Mouse (Mus musculus) liver, embryonic 13.5 days (tissue): Measurements from ENCODE around the gene Slc8b1. TPM values are rescaled to one million over a fixed set of nuclear protein-coding genes. Genes with fewer than 3 reads are reported as not detected.

ENCODE experiments used
- ATAC-seq: fragments of 200-750 bp; cut with Nextera tagmentation; 2 replicates; pipeline ENCODE4 v1.8.0; 2017; ENCODE audit warnings: low read depth, mild to moderate bottlenecking, moderate number of reproducible peaks, moderate library complexity
- DNase-seq: peaks from one replicate; pipeline ENCODE4 v3.0.0; 2022
- H3K27ac ChIP-seq: fragments of 300-500 bp; sonication (generic); 2 replicates; pipeline ENCODE4 v1.5.1; 2015; ENCODE audit warnings: moderate library complexity, mild to moderate bottlenecking, inconsistent platforms
- H3K27me3 ChIP-seq: fragments of 300-500 bp; sonication (generic); 2 replicates; pipeline ENCODE4 v1.6.1; 2015; ENCODE audit warnings: mild to moderate bottlenecking, inconsistent platforms
- H3K36me3 ChIP-seq: fragments of 300-500 bp; sonication (generic); 2 replicates; pipeline ENCODE4 v1.6.1; 2015; ENCODE audit warnings: mild to moderate bottlenecking, inconsistent platforms
- H3K4me1 ChIP-seq: fragments of 300-500 bp; sonication (generic); replicated peaks from 2 replicates; pipeline ENCODE4 v1.6.1; 2015; ENCODE audit warnings: inconsistent platforms
- H3K4me2 ChIP-seq: fragments of 300-500 bp; sonication (generic); 2 replicates; pipeline ENCODE4 v1.6.1; 2015; ENCODE audit warnings: inconsistent platforms, mild to moderate bottlenecking, moderate library complexity
- H3K4me3 ChIP-seq: fragments of 300-500 bp; sonication (generic); replicated peaks from 2 replicates; pipeline ENCODE4 v1.5.1; 2015; ENCODE audit warnings: mild to moderate bottlenecking, inconsistent platforms
- H3K9ac ChIP-seq: fragments of 300-500 bp; sonication (generic); 2 replicates; pipeline ENCODE4 v1.6.1; 2015; ENCODE audit warnings: mild to moderate bottlenecking, inconsistent platforms
- H3K9me3 ChIP-seq: fragments of 300-500 bp; sonication (generic); replicated peaks from 2 replicates; pipeline ENCODE4 v1.6.1; 2016; ENCODE audit warnings: inconsistent platforms
- WGBS: fragments of 180-500 bp; shearing (Covaris S2); methylation state at CpG from one replicate; pipeline ENCODE4 v1.1.7; 2015; ENCODE audit not compliant: insufficient replicate concordance; 5-methylcytosine and 5-hydroxymethylcytosine counted together
- polyA plus RNA-seq: library from polyadenylated mRNA; unstranded; fragments of >200 nt; fragmentation: Nextera tagmentation; extraction: Ambion mirVana; gene quantifications from 2 replicates; pipeline ENCODE4 v1.2.1, GENCODE M21; 2015

The Slc8b1 gene
- polyA plus RNA-seq, 1 experiment from 2014 or later, result 4.0 TPM

DNA sequence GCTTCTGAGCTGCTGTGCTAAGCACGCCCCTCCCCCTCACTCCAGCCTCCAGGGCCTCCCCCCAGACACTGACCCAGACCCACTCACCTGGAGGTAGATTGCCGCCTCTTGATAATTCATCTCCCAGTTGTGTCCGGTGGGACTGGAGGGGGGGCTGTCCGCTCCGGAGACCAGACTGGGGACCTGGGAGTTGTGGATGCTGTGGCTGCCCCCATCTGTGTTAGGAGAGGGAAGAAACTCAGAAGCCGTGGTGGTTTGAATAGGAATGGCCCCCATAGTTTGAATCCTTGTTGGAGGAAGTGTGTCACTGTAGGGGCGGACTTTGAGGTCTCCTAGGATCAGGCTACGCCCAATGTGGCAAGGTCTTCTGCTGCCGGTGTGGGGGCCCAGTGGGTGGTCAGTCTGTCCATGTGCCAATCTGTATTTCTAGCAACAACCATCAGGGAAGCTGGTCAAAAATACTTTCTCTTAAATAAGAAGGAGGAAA lies 49.2 kb downstream of the Slc8b1 start:
- peaks cover 39% of the 10 kb centered on the region for H3K36me3 ChIP-seq
- H3K4me2 ChIP-seq, result peak overlapping the region; percentile 53
- H3K4me1 ChIP-seq, result peaks cover 73% of the 10 kb centered on the region
- peak overlapping the region; percentile 49 for H3K4me3 ChIP-seq
- DNase-seq (no peak), ATAC-seq (no peak)
- WGBS, result 32% methylated on average over 9 of the region's 9 CpGs
- H3K9ac ChIP-seq, result peak overlapping the region; percentile 38; the same call in 1 of the 2 replicates
- H3K9me3 ChIP-seq, result no peaks in the 10 kb centered on the region
- H3K27me3 ChIP-seq, result no peaks in the 10 kb centered on the region
- H3K27ac ChIP-seq, result peak overlapping the region; percentile 75

- 7% methylated on average over 16 of the region's 16 CpGs for WGBS
- peak; percentile 47 for ATAC-seq
- Histone ChIP-seq H3K36me3 (peaks cover 33% of the 10 kb centered on the region), H3K27ac (peak overlapping the region; percentile 75), H3K27me3 (no peaks in the 10 kb centered on the region), H3K4me2 (peak overlapping the region; percentile 53), H3K4me3 (peak overlapping the region; percentile 49), H3K4me1 (peaks cover 79% of the 10 kb centered on the region), H3K9me3 (no peaks in the 10 kb centered on the region), H3K9ac (peak overlapping the region; percentile 49)
- DNase-seq, result no peak
Measured at GRCm38 (mm10) chr5:120560616-120561311, 49.8 kb downstream of the Slc8b1 start.

DNA sequence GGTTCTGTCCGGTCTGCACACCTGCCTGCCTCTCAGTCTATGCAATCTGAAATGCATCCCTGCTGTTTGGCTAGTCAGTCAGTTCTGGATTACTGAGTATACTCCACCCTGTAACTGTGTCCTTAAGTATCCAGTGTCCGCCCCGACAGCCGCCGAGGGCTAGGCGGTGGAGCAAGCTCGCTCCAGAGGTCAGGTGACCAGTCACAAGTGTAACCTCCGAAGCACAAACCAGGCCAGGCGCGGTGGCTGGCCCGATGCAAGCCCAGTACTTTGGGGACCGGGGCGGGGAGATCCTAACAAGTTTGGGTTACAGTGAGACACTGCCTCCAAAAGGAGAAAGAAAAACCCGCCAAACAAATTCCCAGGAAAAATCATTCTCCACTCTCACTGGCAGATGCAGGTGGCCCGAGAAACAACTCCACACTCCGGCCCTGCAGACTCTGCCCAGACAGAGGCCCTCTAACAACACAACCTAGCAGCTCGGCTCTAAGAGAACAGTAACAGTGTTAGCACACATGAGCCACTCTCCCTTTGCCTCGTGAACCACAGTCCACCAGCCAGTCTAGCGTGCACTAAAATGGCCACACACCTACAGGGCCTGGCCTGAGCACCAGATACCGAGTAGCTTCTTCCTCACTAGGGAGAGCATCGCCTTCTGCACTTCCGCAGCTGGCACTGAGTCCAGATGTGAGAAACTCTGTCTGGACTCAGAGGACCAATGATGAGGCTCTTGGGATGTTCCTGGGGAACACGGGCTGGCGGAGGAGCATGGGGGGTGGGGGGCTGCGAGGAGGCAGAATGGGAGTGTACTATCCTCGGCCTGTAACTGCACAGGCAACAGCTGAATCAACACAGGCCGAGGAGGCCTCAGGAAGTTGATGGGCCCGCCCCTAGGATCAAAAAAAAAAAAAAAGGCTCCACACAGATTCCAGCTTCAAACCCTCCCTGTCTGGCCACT lies 52.3 kb downstream of the Slc8b1 start:
- no peak overlapping the region for H3K4me3 ChIP-seq
- no peaks in the 10 kb centered on the region for H3K9me3 ChIP-seq
- DNase-seq (no peak), ATAC-seq (no peak)
- peaks cover 96% of the 10 kb centered on the region for H3K4me1 ChIP-seq
- 62% methylated on average over 28 of the region's 28 CpGs for WGBS
- H3K27me3 ChIP-seq, result no peaks in the 10 kb centered on the region
- H3K27ac ChIP-seq, result peak overlapping the region; percentile 66
- H3K9ac ChIP-seq, result 0 out of 2 replicates have a peak overlapping the region, but pooled peaks have one; percentile 15
- H3K4me2 ChIP-seq, result peak overlapping the region; percentile 1; the same call in 1 of the 2 replicates
- peaks cover 12% of the 10 kb centered on the region for H3K36me3 ChIP-seq

DNA sequence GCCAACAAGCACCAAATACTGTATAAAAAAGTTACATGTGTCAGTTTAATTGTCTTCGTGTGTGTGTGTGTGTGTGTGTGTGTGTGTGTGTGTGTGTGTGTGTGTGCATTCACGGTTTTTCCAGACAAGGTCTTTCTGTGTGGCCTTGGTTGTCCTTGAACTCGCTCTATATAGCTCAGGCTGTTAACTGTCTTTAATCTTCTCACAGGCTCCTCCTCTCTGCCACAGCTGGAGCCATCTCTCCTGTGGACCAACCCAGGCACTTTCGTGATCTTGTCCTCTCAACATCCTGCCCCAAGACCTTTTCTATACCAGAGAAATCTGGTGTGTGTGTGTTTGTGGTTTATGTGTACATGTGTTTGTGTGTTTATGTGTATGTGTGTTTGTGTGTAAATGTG lies 52.9 kb downstream of the Slc8b1 start:
- Histone ChIP-seq H3K9ac (no peak overlapping the region), H3K27ac (no peak overlapping the region), H3K4me1 (peaks cover 95% of the 10 kb centered on the region), H3K27me3 (no peaks in the 10 kb centered on the region), H3K36me3 (peaks cover 7% of the 10 kb centered on the region), H3K4me2 (no peak overlapping the region), H3K4me3 (no peak overlapping the region), H3K9me3 (no peaks in the 10 kb centered on the region)
- ATAC-seq (no peak), DNase-seq (no peak)
- 39% methylated on average over 4 of the region's 4 CpGs for WGBS

GRCm38 (mm10) chr5:120565171-120565905 lies 54.4 kb downstream of the Slc8b1 start:
- Histone ChIP-seq H3K27me3 (no peaks in the 10 kb centered on the region), H3K36me3 (peaks cover 14% of the 10 kb centered on the region), H3K4me2 (no peak overlapping the region), H3K27ac (peak overlapping the region; percentile 47), H3K4me1 (peaks cover 95% of the 10 kb centered on the region), H3K9me3 (no peaks in the 10 kb centered on the region), H3K4me3 (no peak overlapping the region), H3K9ac (no peak overlapping the region)
- WGBS, result 68% methylated on average over 15 of the region's 15 CpGs
- DNase-seq, result no peak
- ATAC-seq, result 0 out of 2 replicates have a peak, but pooled peaks have one; percentile 18

DNA sequence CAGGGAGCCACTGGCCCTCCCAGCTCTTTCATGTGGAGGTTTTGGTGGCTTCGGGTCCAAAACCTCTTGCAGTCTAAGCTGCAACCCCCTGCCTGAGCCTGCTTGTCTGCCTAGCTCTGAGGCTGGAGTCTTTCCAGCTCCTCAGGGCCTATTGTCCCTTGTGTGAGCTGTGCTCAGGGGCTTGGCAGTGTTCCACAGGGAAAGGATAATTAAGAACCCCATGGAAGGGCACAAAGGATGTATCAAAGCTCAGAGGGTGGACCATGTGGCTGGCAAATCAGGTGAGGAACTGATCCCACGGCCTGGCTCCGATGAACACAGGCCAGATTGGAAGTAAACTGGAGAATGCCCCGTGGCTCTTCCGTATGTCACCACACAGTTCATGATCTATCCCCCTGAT lies 55.1 kb downstream of the Slc8b1 start:
- Histone ChIP-seq H3K9me3 (no peaks in the 10 kb centered on the region), H3K4me3 (no peak overlapping the region), H3K4me1 (peaks cover 95% of the 10 kb centered on the region), H3K9ac (no peak overlapping the region), H3K4me2 (no peak overlapping the region), H3K27ac (peak overlapping the region; percentile 47; the same call in 1 of the 2 replicates), H3K27me3 (no peaks in the 10 kb centered on the region), H3K36me3 (peaks cover 17% of the 10 kb centered on the region)
- 87% methylated on average over 5 of the region's 5 CpGs for WGBS
- ATAC-seq, result no peak
- DNase-seq, result no peak

DNA sequence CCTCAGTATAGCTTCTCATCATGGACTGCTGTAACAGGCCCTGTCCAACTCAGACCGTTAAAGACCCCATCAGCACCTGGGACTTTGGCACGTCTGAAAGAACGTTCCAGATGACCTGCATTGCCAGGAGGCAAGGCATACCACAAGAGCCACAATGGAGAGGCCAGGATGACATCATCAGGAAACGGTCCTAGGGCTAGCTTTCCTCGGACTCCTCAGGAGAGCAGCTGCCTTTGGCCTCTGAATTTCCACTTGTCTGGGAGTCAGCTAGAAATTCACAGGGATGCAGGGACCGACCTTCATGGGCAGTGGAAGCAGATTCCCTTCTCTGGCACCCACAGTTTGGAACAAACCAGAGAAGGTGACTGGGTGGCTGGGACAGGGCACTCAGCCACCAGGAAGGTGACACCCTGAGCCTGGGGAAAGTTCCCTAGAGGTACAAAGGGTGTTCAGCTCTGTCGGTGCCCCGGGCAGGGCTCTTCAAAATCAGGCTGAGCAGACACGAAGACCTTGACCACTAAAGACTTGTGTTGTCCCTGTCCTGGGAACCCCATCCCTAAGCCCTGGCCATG lies 55.8 kb downstream of the Slc8b1 start:
- Histone ChIP-seq H3K4me2 (no peak overlapping the region), H3K4me3 (no peak overlapping the region), H3K36me3 (peaks cover 17% of the 10 kb centered on the region), H3K4me1 (peaks cover 98% of the 10 kb centered on the region), H3K9ac (no peak overlapping the region), H3K27ac (peak overlapping the region; percentile 1; the same call in 1 of the 2 replicates), H3K27me3 (no peaks in the 10 kb centered on the region), H3K9me3 (no peaks in the 10 kb centered on the region)
- DNase-seq (no peak), ATAC-seq (no peak)
- 69% methylated on average over 9 of the region's 9 CpGs for WGBS

DNA sequence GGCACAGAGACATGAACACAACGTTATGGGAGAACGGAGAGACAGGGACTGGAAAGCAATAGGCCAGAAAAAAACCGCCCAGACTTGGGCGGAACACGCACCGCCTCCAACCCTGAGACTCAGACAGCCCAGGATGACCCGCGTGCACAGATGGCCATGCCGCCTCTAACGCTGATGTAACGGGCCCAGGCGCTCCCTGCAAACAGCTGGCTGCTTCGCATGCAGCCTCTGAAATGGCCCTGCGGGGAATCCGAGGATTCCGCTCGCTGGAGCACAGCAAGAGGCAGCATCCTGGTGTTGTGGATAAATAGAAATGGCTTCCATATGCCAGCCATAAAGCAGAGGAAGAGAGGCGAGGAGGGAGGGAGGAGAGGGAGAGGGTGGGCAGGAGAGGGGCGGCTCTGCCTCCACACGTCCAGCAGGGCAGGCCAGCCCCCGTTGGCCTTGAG lies 56.3 kb downstream of the Slc8b1 start:
- 63% methylated on average over 21 of the region's 21 CpGs for WGBS
- no peak for DNase-seq
- Histone ChIP-seq H3K9ac (no peak overlapping the region), H3K27me3 (no peaks in the 10 kb centered on the region), H3K9me3 (no peaks in the 10 kb centered on the region), H3K4me3 (no peak overlapping the region), H3K27ac (peak overlapping the region; percentile 1; the same call in 1 of the 2 replicates), H3K4me2 (no peak overlapping the region), H3K4me1 (peaks cover 93% of the 10 kb centered on the region), H3K36me3 (peaks cover 17% of the 10 kb centered on the region)
- 0 out of 2 replicates have a peak, but pooled peaks have one; percentile 5 for ATAC-seq

GRCm38 (mm10) chr5:120567761-120568211 lies 56.8 kb downstream of the Slc8b1 start:
- H3K4me3 ChIP-seq, result no peak overlapping the region
- 80% methylated on average over 14 of the region's 14 CpGs for WGBS
- no peak overlapping the region for H3K27ac ChIP-seq
- H3K36me3 ChIP-seq, result peaks cover 17% of the 10 kb centered on the region
- no peaks in the 10 kb centered on the region for H3K27me3 ChIP-seq
- H3K9ac ChIP-seq, result no peak overlapping the region
- DNase-seq, result no peak
- no peak overlapping the region for H3K4me2 ChIP-seq
- ATAC-seq, result no peak
- no peaks in the 10 kb centered on the region for H3K9me3 ChIP-seq
- H3K4me1 ChIP-seq, result peaks cover 88% of the 10 kb centered on the region

DNA sequence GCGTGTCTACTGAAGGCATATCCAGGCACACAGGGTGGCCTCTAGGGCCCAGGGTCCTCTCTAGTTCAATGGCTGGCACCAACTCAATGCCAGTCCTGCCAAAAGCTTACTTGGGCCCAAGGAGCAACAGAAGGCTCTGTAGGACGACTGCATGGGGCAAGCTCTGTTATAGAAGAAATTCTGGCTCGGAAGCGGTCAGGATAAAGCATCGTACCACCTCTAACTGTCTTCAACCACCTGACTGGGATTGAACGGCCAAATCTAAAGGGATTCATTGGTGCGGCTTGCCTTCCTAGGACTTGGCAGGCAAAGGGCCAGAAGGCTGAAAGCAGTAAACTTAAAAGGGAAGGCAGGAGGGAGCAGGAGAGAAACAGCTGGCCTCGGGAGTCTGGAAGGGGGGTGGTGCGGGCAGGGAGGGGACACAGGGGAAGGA lies 57.4 kb downstream of the Slc8b1 start:
- Histone ChIP-seq H3K4me2 (no peak overlapping the region), H3K4me1 (peaks cover 83% of the 10 kb centered on the region), H3K9me3 (no peaks in the 10 kb centered on the region), H3K27me3 (no peaks in the 10 kb centered on the region), H3K36me3 (peaks cover 21% of the 10 kb centered on the region), H3K9ac (no peak overlapping the region), H3K4me3 (no peak overlapping the region), H3K27ac (no peak overlapping the region)
- no peak for DNase-seq
- no peak for ATAC-seq
- WGBS, result 79% methylated on average over 9 of the region's 9 CpGs
